Mouse (Mus musculus) neural tube, embryonic 13.5 days (tissue): Measurements from ENCODE around the gene Wwox. TPM values are rescaled to one million over a fixed set of nuclear protein-coding genes. Genes with fewer than 3 reads are reported as not detected.

Source experiments
- ATAC-seq: fragments of 200-750 bp; cut with Nextera tagmentation; 2 replicates; pipeline ENCODE4 v1.8.0; 2017; ENCODE audit warnings: low read depth, mild to moderate bottlenecking, moderate TSS enrichment, moderate library complexity
- H3K27ac ChIP-seq: fragments of 300-500 bp; sonication (generic); replicated peaks from 2 replicates; pipeline ENCODE4 v1.5.1; 2015; ENCODE audit warnings: moderate library complexity, mild to moderate bottlenecking, inconsistent platforms
- H3K27me3 ChIP-seq: fragments of 300-500 bp; sonication (generic); 2 replicates; pipeline ENCODE4 v1.6.1; 2015; ENCODE audit warnings: mild to moderate bottlenecking, inconsistent platforms
- H3K36me3 ChIP-seq: fragments of 300-500 bp; sonication (generic); 2 replicates; pipeline ENCODE4 v1.6.1; 2015; ENCODE audit warnings: mild to moderate bottlenecking, inconsistent platforms
- H3K4me1 ChIP-seq: fragments of 300-500 bp; sonication (generic); replicated peaks from 2 replicates; pipeline ENCODE4 v1.6.1; 2015; ENCODE audit warnings: inconsistent platforms
- H3K4me2 ChIP-seq: fragments of 300-500 bp; sonication (generic); 2 replicates; pipeline ENCODE4 v1.6.1; 2015; ENCODE audit warnings: inconsistent platforms, mild to moderate bottlenecking, moderate library complexity
- H3K4me3 ChIP-seq: fragments of 300-500 bp; sonication (generic); 2 replicates; pipeline ENCODE4 v1.5.1; 2015; ENCODE audit warnings: mild to moderate bottlenecking, inconsistent platforms
- H3K9ac ChIP-seq: fragments of 300-500 bp; sonication (generic); 2 replicates; pipeline ENCODE4 v1.6.1; 2015; ENCODE audit warnings: moderate library complexity, mild to moderate bottlenecking, inconsistent platforms
- H3K9me3 ChIP-seq: fragments of 300-500 bp; sonication (generic); 2 replicates; pipeline ENCODE4 v1.6.1; 2016; ENCODE audit warnings: inconsistent platforms
- WGBS: fragments of 180-500 bp; shearing (Covaris S2); methylation state at CpG from one replicate; pipeline ENCODE4 v1.1.7; 2015; 5-methylcytosine and 5-hydroxymethylcytosine counted together
- polyA plus RNA-seq: library from polyadenylated mRNA; unstranded; fragments of >200 nt; fragmentation: Nextera tagmentation; extraction: Ambion mirVana; gene quantifications from 2 replicates; pipeline ENCODE4 v1.2.1, GENCODE M21; 2015

Wwox gene
- polyA plus RNA-seq, 1 experiment from 2014 or later: 12.8 TPM

DNA sequence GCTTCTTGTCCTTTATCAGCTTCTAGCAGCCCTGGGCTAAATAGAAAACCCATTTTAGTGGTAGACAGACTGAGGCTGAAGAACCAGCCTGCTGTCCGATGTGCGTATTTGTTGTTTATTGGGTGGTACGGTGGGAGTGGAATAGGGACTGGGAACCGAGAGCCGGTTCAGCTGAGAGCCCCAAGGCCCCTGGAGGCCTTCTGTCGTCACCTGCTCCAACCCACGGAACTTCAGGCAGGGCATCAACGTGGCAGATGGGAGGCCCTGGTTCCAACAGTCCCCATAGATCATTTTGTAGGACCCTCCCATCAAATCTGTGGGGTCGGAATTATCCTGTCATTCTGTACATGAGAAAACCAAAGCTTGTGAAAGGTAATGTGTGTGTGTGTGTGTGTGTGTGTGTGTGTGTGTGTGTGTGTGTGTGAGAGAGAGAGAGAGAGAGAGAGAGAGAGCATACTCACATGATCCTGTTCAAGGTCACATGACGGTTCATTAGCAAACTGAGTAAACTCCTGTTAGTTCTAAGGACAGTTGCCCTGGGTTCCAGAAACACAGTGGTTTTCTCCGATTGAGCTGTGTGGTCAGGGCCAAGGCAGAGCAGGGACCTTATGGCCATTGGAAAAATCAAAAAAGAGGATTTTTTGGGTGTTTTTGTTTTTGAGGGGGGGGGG lies 443.6 kb downstream of the Wwox start:
- Histone ChIP-seq H3K9ac (no peak overlapping the region), H3K4me2 (no peak overlapping the region), H3K4me1 (peaks cover 25% of the 10 kb centered on the region), H3K9me3 (no peaks in the 10 kb centered on the region), H3K27me3 (peaks cover 12% of the 10 kb centered on the region), H3K36me3 (no peaks in the 10 kb centered on the region), H3K27ac (no peak overlapping the region), H3K4me3 (no peak overlapping the region)
- ATAC-seq: no peak
- WGBS: 74% methylated on average over 11 of the region's 11 CpGs

DNA sequence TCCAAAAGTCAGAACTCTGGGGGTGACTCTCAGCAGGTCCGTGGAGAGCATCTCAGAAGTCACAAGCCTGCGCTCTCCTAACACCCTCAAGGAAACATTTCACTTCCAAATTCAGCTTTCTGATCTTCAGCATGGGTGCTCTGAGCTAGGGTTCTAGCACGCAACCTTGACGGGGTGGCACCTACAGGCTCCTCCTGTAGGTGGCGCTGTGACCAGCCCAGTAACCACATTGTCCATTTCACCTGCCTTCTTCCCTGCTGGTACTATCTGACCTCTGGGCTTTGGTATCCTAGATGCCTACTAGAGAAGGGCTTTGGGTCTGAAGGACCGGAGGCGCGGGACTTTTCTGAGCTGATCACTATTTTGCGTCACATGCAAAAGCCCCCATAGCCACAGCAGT lies 444.5 kb downstream of the Wwox start:
- no peak for ATAC-seq
- Histone ChIP-seq H3K36me3 (no peaks in the 10 kb centered on the region), H3K27ac (no peak overlapping the region), H3K4me2 (no peak overlapping the region), H3K27me3 (0 out of 2 replicates have a peak, but pooled peaks cover 7% of the 10 kb centered on the region), H3K4me1 (peaks cover 27% of the 10 kb centered on the region), H3K9ac (no peak overlapping the region), H3K4me3 (no peak overlapping the region), H3K9me3 (no peaks in the 10 kb centered on the region)
- 81% methylated on average over 9 of the region's 9 CpGs for WGBS

DNA sequence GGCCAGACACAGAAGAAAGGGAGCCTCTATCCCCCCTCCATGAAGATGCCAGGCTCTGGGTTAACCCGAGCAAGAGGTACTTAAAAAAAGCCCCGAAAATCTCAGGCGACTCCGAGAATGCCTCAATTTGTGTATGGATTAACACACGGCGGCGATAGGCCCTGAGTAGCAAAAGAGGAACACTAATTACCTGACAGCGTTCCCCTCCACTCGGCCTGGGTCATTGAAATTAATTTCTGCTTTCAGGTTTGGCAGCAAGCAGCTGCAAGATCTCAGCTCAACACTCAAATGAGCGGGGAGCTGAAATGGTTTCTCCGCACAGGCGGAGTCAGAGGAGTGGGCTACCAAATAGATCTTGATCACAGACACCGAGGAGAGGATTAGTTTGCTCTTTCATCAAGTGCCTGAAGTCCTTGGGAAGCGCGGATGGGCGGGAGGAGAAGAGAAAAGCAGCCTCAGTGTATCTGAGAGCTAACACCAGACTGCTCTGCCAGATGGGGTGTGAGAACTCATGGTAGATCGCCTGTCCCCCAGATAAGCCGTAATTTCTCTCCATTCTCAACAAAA lies 445.7 kb downstream of the Wwox start:
- Histone ChIP-seq H3K4me3 (no peak overlapping the region), H3K4me1 (peaks cover 39% of the 10 kb centered on the region), H3K9me3 (no peaks in the 10 kb centered on the region), H3K4me2 (no peak overlapping the region), H3K27me3 (0 out of 2 replicates have a peak, but pooled peaks cover under 1% of the 10 kb centered on the region), H3K27ac (no peak overlapping the region), H3K9ac (no peak overlapping the region), H3K36me3 (no peaks in the 10 kb centered on the region)
- 46% methylated on average over 18 of the region's 18 CpGs for WGBS
- ATAC-seq: no peak

DNA sequence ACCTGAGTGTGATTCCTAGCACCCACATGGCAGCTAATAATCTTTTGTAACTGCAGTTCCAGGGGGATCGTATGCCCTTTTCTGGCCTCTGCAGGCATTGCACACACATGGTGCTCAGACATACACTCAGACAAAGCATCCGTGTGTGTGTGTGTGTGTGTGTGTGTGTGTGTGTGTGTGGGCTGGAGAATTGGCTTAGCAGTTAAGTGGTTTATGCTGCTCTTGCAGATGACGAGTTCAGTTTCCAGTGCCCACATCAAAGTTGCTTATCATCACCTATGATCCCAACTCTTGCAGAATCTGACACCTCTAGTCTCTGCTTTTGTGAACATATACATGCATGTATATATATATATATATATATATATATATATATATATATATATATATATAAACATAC lies 448.9 kb downstream of the Wwox start:
- Histone ChIP-seq H3K4me3 (no peak overlapping the region), H3K9ac (no peak overlapping the region), H3K4me1 (peaks cover 35% of the 10 kb centered on the region), H3K4me2 (no peak overlapping the region), H3K36me3 (no peaks in the 10 kb centered on the region), H3K27ac (no peak overlapping the region), H3K9me3 (no peaks in the 10 kb centered on the region), H3K27me3 (no peaks in the 10 kb centered on the region)
- 97% methylated on average over 3 of the region's 3 CpGs for WGBS
- no peak for ATAC-seq

DNA sequence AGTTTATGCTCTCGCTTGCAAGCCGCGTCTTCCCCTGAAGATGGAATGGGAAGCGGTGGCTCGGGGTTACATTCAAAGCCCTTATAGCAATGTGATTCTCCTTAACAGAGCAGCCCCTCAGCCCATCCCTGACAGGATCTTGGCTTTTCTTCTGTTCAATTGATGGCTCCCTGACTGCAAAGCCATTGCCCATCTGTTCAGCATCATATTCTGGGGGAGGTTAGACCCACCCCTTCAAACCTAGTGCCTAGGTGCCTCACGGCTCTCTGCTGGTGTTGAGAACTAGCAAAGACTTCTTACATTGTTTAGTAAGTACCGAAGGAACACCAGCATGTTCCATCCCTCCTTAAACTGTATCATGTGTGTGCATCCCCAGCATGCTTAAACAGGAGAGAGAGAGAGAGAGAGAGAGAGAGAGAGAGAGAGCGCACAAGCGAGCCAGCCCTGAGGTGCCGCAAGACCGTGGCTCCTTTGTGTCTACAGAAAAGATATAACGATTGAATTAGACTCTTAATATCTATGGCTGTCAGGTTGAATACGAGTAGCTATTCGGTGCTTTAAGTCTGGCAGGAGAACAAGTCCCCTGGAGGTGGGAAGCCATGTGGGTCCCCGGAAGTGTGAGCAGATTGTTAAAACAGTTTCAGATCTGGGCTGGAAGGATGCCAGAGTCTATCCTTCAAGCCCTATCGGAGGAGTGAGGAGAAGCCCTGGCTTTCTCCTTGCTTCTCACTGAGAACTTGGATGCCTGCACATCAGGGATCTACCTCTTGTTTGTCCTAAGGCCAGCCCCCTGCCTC lies 450.3 kb downstream of the Wwox start:
- Histone ChIP-seq H3K9me3 (no peaks in the 10 kb centered on the region), H3K9ac (no peak overlapping the region), H3K27ac (peak overlapping the region; percentile 61), H3K36me3 (no peaks in the 10 kb centered on the region), H3K4me3 (no peak overlapping the region), H3K27me3 (no peaks in the 10 kb centered on the region), H3K4me1 (peaks cover 34% of the 10 kb centered on the region), H3K4me2 (peak overlapping the region; percentile 34)
- ATAC-seq: peak; percentile 67
- WGBS: 40% methylated on average over 16 of the region's 16 CpGs

DNA sequence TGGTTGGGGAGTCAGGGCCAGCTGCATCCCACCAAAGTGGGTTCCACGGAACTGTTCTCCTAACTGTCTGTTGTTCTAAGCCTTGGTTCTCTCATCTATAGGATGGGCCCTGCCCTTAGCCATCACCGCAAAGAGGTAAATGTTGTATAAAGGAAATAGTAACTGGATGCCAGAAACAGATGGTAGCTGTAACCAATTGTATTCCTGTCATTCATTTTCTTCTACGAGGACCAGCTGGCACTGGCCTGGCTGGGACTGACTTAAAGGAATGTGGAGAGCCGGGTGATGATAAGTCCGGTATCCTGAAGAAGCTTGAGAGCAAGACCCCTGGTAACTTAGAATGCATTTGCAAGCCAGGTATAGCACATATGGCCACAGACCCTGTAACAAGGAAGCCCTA lies 451.0 kb downstream of the Wwox start:
- H3K27me3 ChIP-seq: no peaks in the 10 kb centered on the region
- no peaks in the 10 kb centered on the region for H3K9me3 ChIP-seq
- peaks cover 27% of the 10 kb centered on the region for H3K4me1 ChIP-seq
- H3K4me2 ChIP-seq: no peak overlapping the region
- no peaks in the 10 kb centered on the region for H3K36me3 ChIP-seq
- no peak for ATAC-seq
- H3K9ac ChIP-seq: no peak overlapping the region
- 0 out of 2 replicates have a peak overlapping the region, but pooled peaks have one; percentile 61 for H3K27ac ChIP-seq
- WGBS: 35% methylated on average over 5 of the region's 5 CpGs
- H3K4me3 ChIP-seq: no peak overlapping the region

DNA sequence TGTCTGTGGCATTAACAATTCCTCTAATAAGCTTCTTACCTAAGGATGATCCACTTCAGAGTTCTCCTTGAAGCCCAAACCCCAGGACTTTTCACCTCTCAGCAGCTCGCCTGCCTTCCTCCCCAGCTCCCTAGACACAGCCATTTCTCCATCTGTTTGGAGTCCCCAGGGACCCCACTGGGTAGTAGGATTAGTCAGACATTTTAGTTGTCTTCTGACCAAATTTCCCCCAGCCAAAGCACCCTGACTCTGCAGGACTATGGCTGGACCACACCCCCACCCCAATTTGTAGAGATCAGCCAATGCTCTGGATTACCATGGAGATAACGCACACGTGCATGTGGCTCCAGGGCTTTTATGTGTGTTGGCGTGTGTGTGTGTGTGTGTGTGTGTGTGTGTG lies 451.8 kb downstream of the Wwox start:
- no peak for ATAC-seq
- Histone ChIP-seq H3K9ac (no peak overlapping the region), H3K4me1 (peaks cover 25% of the 10 kb centered on the region), H3K27ac (no peak overlapping the region), H3K9me3 (no peaks in the 10 kb centered on the region), H3K36me3 (no peaks in the 10 kb centered on the region), H3K27me3 (no peaks in the 10 kb centered on the region), H3K4me3 (no peak overlapping the region), H3K4me2 (no peak overlapping the region)
- 71% methylated on average over 4 of the region's 4 CpGs for WGBS

DNA sequence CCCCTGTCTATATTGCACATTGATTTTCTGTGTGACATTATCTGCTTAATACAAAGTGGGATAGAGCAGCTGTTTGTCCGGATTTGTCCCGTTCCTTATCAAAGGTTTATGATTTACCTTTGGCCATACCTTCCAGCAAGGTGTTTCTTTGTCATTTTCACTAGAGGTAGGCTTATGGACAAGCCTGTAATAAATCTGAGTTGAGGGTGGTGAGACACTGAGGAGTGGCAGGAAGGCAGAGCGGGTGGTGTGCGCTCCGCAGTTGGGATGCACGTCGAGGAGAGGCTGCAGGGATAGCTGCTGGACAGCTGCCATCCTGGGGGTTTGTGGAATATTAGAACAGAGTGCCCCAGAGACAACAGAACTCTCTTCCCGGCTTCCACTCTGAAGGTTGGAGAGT lies 458.0 kb downstream of the Wwox start:
- peaks cover 15% of the 10 kb centered on the region for H3K4me1 ChIP-seq
- no peaks in the 10 kb centered on the region; the same call in 1 of the 2 replicates for H3K27me3 ChIP-seq
- H3K9me3 ChIP-seq: no peaks in the 10 kb centered on the region
- no peak overlapping the region for H3K4me3 ChIP-seq
- no peak for ATAC-seq
- no peaks in the 10 kb centered on the region for H3K36me3 ChIP-seq
- H3K9ac ChIP-seq: no peak overlapping the region
- no peak overlapping the region for H3K27ac ChIP-seq
- 75% methylated on average over 8 of the region's 8 CpGs for WGBS
- H3K4me2 ChIP-seq: no peak overlapping the region

DNA sequence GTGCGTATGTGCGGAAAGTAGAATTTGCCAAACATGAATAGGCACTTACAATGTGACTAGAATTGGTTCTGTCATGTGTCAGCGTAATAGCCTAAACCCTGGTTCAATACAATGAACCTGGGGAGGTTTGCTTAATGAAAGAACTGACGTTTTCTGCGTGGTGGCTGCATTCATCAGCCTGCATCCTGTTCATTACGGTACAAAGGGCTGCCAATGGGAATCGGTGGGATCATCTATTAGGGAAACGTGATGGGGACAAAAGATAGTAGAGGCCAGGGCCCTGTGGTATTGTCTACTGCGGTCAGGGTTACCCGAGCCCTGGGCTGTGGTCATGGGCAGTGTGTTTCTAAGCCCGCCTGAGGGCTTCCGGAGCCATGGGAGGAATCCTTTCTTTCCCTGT lies 459.7 kb downstream of the Wwox start:
- no peaks in the 10 kb centered on the region for H3K36me3 ChIP-seq
- H3K9ac ChIP-seq: no peak overlapping the region; the same call in 1 of the 2 replicates
- H3K27ac ChIP-seq: no peak overlapping the region
- no peak overlapping the region for H3K4me3 ChIP-seq
- no peaks in the 10 kb centered on the region for H3K9me3 ChIP-seq
- H3K4me2 ChIP-seq: no peak overlapping the region
- peaks cover 15% of the 10 kb centered on the region for H3K4me1 ChIP-seq
- ATAC-seq: no peak
- 24% methylated on average over 12 of the region's 12 CpGs for WGBS
- no peaks in the 10 kb centered on the region; the same call in 1 of the 2 replicates for H3K27me3 ChIP-seq

DNA sequence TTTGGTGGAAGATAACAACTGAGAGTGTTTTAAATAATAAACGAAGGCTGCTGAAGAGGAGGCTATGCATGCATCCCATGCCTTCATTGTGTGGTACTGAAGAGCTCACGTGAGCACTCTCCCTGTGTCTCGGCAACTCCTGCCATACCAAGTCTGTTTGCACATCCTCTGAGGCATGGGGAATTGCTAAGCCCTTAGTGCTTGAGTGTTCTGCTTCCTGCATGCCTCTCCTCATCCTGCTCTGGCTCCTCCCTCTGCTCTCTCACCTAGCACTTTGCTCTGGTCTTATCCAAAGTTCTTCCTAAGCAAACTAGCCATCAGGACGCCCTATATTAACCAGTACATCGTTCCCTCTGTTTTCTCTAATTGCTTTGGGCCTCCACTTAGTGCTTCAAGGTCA lies 463.1 kb downstream of the Wwox start:
- H3K4me2 ChIP-seq: no peak overlapping the region
- H3K4me1 ChIP-seq: peaks cover 20% of the 10 kb centered on the region
- H3K9me3 ChIP-seq: no peaks in the 10 kb centered on the region
- no peaks in the 10 kb centered on the region for H3K36me3 ChIP-seq
- no peaks in the 10 kb centered on the region; the same call in 1 of the 2 replicates for H3K27me3 ChIP-seq
- no peak for ATAC-seq
- H3K4me3 ChIP-seq: no peak overlapping the region
- WGBS: 88% methylated on average over 5 of the region's 5 CpGs
- no peak overlapping the region for H3K27ac ChIP-seq
- no peak overlapping the region for H3K9ac ChIP-seq

DNA sequence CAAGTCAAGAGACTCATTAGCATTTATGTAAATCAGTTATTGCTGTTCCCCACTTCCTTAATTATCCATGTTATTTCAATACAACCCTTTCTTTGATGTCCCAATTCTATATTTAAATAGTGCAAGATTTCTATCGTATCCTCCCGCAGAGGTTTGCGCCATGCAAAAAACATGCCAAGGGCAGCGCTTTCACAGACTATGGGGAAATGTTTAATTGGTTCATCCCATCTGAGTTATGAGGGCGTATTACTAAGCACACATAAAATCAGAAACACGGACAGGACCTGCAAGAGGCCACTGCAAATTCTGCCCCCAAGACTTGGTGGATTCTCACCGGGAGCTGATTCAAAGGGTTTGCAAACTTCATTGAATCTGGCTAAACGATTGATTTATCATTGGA lies 468.6 kb downstream of the Wwox start:
- ATAC-seq: no peak
- Histone ChIP-seq H3K9me3 (no peaks in the 10 kb centered on the region), H3K4me3 (no peak overlapping the region)

DNA sequence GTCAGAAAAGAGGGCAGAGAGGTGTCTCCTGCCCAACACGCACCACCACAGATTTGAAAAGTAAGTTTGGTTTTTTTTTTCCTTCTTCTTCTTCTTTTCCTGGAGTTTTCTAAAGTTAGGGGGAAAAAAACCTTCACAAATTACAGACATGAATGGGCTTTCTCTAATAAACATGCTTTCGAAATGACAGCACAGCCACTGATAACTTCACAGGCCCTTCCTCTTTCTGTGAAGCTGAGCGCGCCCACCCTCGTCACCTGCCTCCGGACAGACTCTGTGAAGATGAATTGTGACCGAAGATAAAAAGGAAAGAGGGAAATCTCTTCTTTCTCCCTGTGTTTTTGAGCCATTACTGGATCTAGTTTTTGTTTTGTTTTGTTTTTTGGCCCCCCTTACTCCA lies 469.1 kb downstream of the Wwox start:
- ATAC-seq: no peak

More for the DNA sequence above, 468.6 kb downstream of the Wwox start:
- H3K9ac ChIP-seq: no peak overlapping the region
- WGBS: 70% methylated on average over 8 of the region's 8 CpGs
- H3K27me3 ChIP-seq: no peaks in the 10 kb centered on the region
- no peak overlapping the region for H3K27ac ChIP-seq
- H3K4me2 ChIP-seq: no peak overlapping the region
- no peaks in the 10 kb centered on the region for H3K36me3 ChIP-seq
- peaks cover 34% of the 10 kb centered on the region for H3K4me1 ChIP-seq

More for the DNA sequence above, 469.1 kb downstream of the Wwox start:
- Histone ChIP-seq H3K4me3 (no peak overlapping the region), H3K36me3 (no peaks in the 10 kb centered on the region), H3K9ac (no peak overlapping the region), H3K27me3 (no peaks in the 10 kb centered on the region; the same call in 1 of the 2 replicates), H3K4me1 (peaks cover 34% of the 10 kb centered on the region), H3K4me2 (no peak overlapping the region), H3K27ac (no peak overlapping the region), H3K9me3 (no peaks in the 10 kb centered on the region)
- 79% methylated on average over 7 of the region's 7 CpGs for WGBS
